Mouse (Mus musculus): ENCODE data around the gene Gtf2f1.

The Gtf2f1 gene

GRCm38 (mm10) chr17:56973956-56974707, 37.0 kb downstream of the Gtf2f1 start:
- no peak for DNase-seq (ENCODE audit: low spot score)

DNA sequence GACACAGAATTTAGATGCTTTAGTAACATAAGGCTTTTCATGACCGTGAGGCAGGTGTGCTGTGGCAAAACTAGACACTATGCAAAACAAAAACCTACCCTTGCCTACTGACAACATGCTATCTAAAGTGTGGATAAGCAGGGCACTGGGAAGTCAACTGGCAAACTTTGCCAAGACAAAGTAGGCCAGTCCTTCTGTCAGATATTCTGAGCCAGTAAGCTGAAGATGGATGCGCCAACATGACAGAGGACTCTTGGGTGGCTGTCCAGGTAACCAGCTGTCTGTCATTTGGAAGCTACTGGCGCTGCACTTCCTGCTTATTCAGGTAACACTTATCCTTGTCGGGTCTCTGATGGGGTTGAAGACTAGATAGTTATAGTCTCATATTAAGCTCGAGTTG, 41.0 kb downstream of the Gtf2f1 start:
- DNase-seq (ENCODE audit: low spot score) = no peak

- no peak for DNase-seq (ENCODE audit: low spot score)
These were observed 41.8 kb downstream of the Gtf2f1 start for GRCm38 (mm10) chr17:56969321-56969720.

GRCm38 (mm10) chr17:56963646-56964045, 47.4 kb downstream of the Gtf2f1 start:
- no peak for DNase-seq (ENCODE audit: low spot score)

GRCm38 (mm10) chr17:56962642-56963405, 48.3 kb downstream of the Gtf2f1 start:
- DNase-seq (ENCODE audit: low spot score) = no peak

DNA sequence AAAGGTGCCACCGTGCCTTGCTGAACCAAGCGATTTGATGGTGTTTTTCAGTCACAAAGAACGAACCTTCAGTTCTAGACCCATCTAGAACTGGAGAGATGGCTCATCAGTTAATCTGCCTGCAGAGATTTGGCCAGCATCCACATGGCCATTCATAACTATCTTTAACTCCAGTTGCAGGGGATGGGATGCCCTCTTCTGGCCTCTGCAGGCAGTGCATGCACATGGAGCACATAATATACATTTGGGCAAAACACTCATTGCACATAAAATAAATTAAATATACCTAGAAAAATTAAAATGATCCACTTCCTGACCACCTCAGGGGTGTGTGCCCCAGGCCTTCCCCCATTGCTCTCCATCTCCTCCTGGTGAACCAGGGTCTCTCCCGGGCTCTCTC, 49.2 kb downstream of the Gtf2f1 start:
- no peak for DNase-seq (ENCODE audit: low spot score)

- no peak for DNase-seq (ENCODE audit: low spot score)
These were observed 52.4 kb downstream of the Gtf2f1 start for GRCm38 (mm10) chr17:56958667-56959066.

DNA sequence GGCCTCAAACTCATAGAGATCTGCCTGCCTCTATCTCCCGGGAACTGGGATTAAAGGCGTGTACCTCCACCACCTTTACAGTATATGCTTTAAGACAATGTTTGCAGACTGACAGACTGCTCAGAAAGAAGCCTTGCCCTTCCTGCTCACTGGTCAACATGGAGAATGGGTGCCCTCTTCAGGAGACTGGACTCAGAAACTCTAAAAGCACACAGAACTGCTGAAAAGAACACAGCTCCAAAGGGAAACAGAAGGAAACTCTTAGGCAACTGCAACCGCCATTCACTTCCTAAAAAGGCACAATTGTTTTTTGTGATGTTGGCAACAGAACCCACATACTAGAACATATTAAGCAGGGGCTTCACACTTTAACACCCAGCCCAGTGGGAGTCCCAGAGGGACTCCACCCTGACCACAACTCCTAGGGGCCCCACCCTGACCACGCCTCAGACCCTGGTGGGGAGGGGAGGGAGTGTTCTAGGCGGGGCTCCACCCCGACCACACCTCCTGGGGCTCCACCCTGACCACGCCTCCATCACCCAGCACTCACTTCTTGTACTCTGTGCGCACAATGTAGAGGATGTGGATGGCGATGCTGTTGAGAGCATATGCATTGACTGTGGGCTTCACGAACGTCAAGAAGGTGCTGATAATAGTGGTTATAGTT, 53.2 kb downstream of the Gtf2f1 start:
- DNase-seq (ENCODE audit: low spot score) = peak; percentile 54

- no peak for DNase-seq (ENCODE audit: low spot score)
These were observed 56.2 kb downstream of the Gtf2f1 start for GRCm38 (mm10) chr17:56954871-56955270.

Data from adipocyte (in vitro differentiated cells).